Mouse (Mus musculus) heart, adult 18-20 months (tissue): ENCODE data around the gene Ift81. TPM values are rescaled to one million over a fixed set of nuclear protein-coding genes. Genes with fewer than 3 reads are reported as not detected.

ENCODE experiments used
- DNase-seq, 2 experiments: peaks; one replicate each; pipeline ENCODE4 v3.0.0; 2021 to 2022; ENCODE audit warnings: mixed read lengths in 1 of 2
- total RNA-seq, 2 experiments: library from RNA; stranded (reverse); gene quantifications; 2 replicates each; pipeline ENCODE4 v1.2.3; 2021

Gene Ift81
- total RNA-seq, 2 experiments from 2014 or later = 68.8 to 69.9 TPM

- no peak for DNase-seq
Observed at GRCm38 (mm10) chr5:122516029-122516730, 98.1 kb downstream of the Ift81 start.

- no peak for DNase-seq
Observed at GRCm38 (mm10) chr5:122514127-122514521, 100.2 kb downstream of the Ift81 start.

GRCm38 (mm10) chr5:122513421-122514126 lies 100.7 kb downstream of the Ift81 start:
- DNase-seq = no peak

GRCm38 (mm10) chr5:122512011-122512410 lies 102.3 kb downstream of the Ift81 start:
- no peak for DNase-seq

- peak in 1 of 2 experiments; percentile 56 for DNase-seq
Observed at GRCm38 (mm10) chr5:122511405-122511804, 102.9 kb downstream of the Ift81 start.

- DNase-seq = peak; percentile 86 to 89
Observed at GRCm38 (mm10) chr5:122510651-122511157, 103.6 kb downstream of the Ift81 start.

- peak; percentile 79 to 87 for DNase-seq
Observed at GRCm38 (mm10) chr5:122509608-122510007, 104.7 kb downstream of the Ift81 start.

GRCm38 (mm10) chr5:122508861-122509306 lies 105.4 kb downstream of the Ift81 start:
- DNase-seq = peak in 1 of 2 experiments; percentile 50

- no peak for DNase-seq
Observed at GRCm38 (mm10) chr5:122507396-122507795, 106.9 kb downstream of the Ift81 start.

GRCm38 (mm10) chr5:122506462-122506861 lies 107.9 kb downstream of the Ift81 start:
- DNase-seq = no peak

- no peak for DNase-seq
Observed at GRCm38 (mm10) chr5:122505554-122505953, 108.8 kb downstream of the Ift81 start.

GRCm38 (mm10) chr5:122503760-122504119 lies 110.6 kb downstream of the Ift81 start:
- no peak for DNase-seq

GRCm38 (mm10) chr5:122503015-122503759 lies 111.1 kb downstream of the Ift81 start:
- DNase-seq = no peak

- DNase-seq = peak; percentile 93 to 95
Observed at GRCm38 (mm10) chr5:122502077-122502941, 112.0 kb downstream of the Ift81 start, which contains the start of gene Atp2a2. Gene Atp2a2, minus strand, starts transcription at chr5:122502225.

GRCm38 (mm10) chr5:122501101-122502076 lies 112.9 kb downstream of the Ift81 start:
- DNase-seq = peak; percentile 68 to 75

- DNase-seq = no peak
Observed at GRCm38 (mm10) chr5:122500563-122500962, 113.8 kb downstream of the Ift81 start.
